Mouse (Mus musculus) heart, postnatal 0 days (tissue): ENCODE results near the gene Ggps1.

ENCODE experiments used
- CTCF ChIP-seq: IDR thresholded peaks from 2 replicates; pipeline ENCODE4 v1.5.1; 2016; ENCODE audit warnings: antibody characterized with exemption, control low read depth, low read depth
- EP300 ChIP-seq: IDR thresholded peaks from 2 replicates; pipeline ENCODE4 v1.6.1; 2016; ENCODE audit warnings: antibody characterized with exemption, low read depth

- TF ChIP-seq CTCF (no peak), EP300 (no peak)
Measured at GRCm38 (mm10) chr13:14018852-14019251, 44.4 kb downstream of the Ggps1 start.
